Mouse (Mus musculus): ENCODE results near the gene F10.
"Not testable (repeated sequence)": the region's sequence is repeated elsewhere in the genome, so short reads cannot be mapped to it uniquely, and the experiment has no call there.

Gene F10

GRCm38 (mm10) chr8:13060441-13061150 lies 23.5 kb downstream of the F10 start, which contains the start of gene Proz:
Gene Proz, plus strand, starts transcription at chr8:13060914.
- no peak for DNase-seq (ENCODE audit: low read depth, low spot score)

- no peak for DNase-seq (ENCODE audit: low read depth, low spot score)
Measured at GRCm38 (mm10) chr8:13063112-13063511, 26.0 kb downstream of the F10 start.

GRCm38 (mm10) chr8:13073255-13073654 lies 36.1 kb downstream of the F10 start:
- no peak for DNase-seq (ENCODE audit: low read depth, low spot score)

- DNase-seq (ENCODE audit: low read depth, low spot score): no peak
Measured at GRCm38 (mm10) chr8:13075044-13075443, 37.9 kb downstream of the F10 start.

- DNase-seq (ENCODE audit: low read depth, low spot score): not testable (repeated sequence)
Measured at GRCm38 (mm10) chr8:13075579-13075978, 38.5 kb downstream of the F10 start.

- DNase-seq (ENCODE audit: low read depth, low spot score): no peak
Measured at GRCm38 (mm10) chr8:13077542-13077941, 40.4 kb downstream of the F10 start.

- peak; percentile 80 for DNase-seq (ENCODE audit: low read depth, low spot score)
Measured at GRCm38 (mm10) chr8:13104691-13105086, 67.6 kb downstream of the F10 start.

GRCm38 (mm10) chr8:13105087-13105881 lies 68.2 kb downstream of the F10 start, which contains the start of the genes Pcid2 and Cul4a:
Gene Pcid2, minus strand, starts transcription at chr8:13105459.
Gene Cul4a, plus strand, starts transcription at chr8:13105621.
- peak; percentile 97 for DNase-seq (ENCODE audit: low read depth, low spot score)

- DNase-seq (ENCODE audit: low read depth, low spot score): no peak
Measured at GRCm38 (mm10) chr8:13105908-13106551, 68.9 kb downstream of the F10 start.

Measured in WW6 (cell line).